Mouse (Mus musculus): ENCODE data around the gene Prrg2.
"Not testable (repeated sequence)": the region's sequence is repeated elsewhere in the genome, so short reads cannot be mapped to it uniquely, and the experiment has no call there.

The Prrg2 gene

GRCm38 (mm10) chr7:45035631-45036030, 26.8 kb downstream of the Prrg2 start:
- DNase-seq (ENCODE audit: low spot score): no peak

DNA sequence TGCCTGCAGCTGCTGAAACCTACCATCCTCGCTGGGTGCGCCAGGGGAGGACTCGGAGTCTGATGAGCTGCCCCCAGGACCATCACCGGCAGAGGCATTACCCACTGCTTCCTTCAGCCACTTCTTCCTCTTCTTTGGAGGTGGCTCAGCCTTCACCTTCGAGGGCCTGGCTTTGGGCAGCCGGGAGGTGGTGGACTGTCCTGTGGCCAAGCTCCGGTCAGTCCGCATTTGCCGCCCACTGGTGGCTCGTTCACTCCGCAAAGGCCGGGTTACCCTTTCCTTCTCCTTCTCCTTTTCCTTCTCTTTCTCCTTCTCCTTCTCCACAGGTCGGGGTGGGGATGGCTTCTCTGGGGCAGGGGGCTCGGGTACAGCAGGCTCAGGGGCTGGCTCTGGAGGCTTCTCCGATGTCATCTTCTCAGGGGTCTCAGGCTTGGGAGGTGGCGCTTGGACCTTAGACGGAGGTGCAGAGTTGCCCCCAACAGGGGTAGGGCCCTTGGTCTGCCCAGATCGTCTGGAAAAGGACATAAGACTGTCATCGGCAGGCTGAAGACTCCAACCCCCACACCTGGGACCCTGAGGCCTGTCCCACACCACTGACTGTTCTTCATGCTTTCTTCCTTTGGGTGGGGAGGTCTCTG, 28.6 kb downstream of the Prrg2 start:
- no peak for DNase-seq (ENCODE audit: low spot score)

GRCm38 (mm10) chr7:45030857-45031256, 31.6 kb downstream of the Prrg2 start:
- no peak for DNase-seq (ENCODE audit: low spot score)

- no peak for DNase-seq (ENCODE audit: low spot score)
Measured at GRCm38 (mm10) chr7:45029995-45030394, 32.5 kb downstream of the Prrg2 start.

- DNase-seq (ENCODE audit: low spot score): no peak
Measured at GRCm38 (mm10) chr7:45028351-45028750, 34.1 kb downstream of the Prrg2 start.

GRCm38 (mm10) chr7:45027761-45028160, 34.7 kb downstream of the Prrg2 start:
- DNase-seq (ENCODE audit: low spot score): no peak

DNA sequence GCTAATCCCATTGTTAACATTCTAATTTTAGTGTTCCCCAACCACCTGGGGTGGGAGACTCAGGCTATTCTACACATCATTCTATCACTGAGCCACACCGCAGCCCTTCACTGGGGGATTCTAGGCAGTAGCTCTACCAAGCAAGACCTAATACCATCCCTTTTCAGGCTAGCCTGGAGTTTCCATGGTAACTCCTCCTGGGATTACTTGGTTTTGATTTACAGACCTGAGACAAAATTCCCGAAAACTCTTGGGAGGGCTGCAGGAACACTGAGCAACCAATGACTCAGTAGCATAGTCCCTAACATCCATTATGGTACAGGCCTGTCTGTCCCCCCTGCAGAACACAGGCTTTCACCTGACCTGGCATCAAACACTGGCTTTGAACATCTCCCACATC, 36.2 kb downstream of the Prrg2 start:
- DNase-seq (ENCODE audit: low spot score): no peak

GRCm38 (mm10) chr7:45025601-45026220, 36.8 kb downstream of the Prrg2 start:
- no peak for DNase-seq (ENCODE audit: low spot score)

GRCm38 (mm10) chr7:45024281-45025248, 37.9 kb downstream of the Prrg2 start:
- no peak for DNase-seq (ENCODE audit: low spot score)

DNA sequence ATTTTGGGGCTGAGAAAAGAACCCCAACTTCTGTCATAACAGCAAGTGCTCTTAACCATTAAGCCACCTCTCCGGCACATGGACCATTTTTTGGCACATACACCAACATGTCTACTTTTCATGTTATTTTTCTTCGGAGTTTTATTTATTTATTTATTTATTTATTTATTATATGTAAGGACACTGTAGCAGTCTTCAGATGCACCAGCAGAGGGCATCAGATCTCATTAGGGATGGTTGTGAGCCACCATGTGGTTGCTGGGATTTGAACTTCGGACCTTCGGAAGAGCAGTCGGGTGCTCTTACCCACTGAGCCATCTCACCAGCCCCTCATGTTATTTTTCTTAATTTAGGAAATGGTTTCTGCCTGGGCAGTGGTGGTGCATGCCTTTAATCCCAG, 38.8 kb downstream of the Prrg2 start:
- DNase-seq (ENCODE audit: low spot score): not testable (repeated sequence)

DNA sequence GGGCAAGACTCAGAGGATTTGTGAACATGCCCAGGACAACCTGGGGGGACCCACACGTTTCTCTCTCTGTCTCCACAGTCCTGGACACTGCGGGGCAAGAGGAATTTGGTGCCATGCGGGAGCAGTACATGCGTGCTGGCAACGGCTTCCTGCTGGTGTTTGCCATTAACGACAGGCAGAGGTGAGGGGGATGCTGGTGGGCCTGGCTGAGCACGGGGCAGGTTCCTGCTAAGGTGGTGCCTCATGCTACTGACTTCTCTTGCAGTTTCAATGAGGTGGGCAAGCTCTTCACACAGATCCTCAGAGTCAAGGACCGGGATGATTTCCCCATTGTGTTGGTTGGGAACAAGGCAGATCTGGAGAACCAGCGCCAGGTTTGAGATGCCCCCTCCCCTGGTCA, 42.3 kb downstream of the Prrg2 start:
- no peak for DNase-seq (ENCODE audit: low spot score)

DNA sequence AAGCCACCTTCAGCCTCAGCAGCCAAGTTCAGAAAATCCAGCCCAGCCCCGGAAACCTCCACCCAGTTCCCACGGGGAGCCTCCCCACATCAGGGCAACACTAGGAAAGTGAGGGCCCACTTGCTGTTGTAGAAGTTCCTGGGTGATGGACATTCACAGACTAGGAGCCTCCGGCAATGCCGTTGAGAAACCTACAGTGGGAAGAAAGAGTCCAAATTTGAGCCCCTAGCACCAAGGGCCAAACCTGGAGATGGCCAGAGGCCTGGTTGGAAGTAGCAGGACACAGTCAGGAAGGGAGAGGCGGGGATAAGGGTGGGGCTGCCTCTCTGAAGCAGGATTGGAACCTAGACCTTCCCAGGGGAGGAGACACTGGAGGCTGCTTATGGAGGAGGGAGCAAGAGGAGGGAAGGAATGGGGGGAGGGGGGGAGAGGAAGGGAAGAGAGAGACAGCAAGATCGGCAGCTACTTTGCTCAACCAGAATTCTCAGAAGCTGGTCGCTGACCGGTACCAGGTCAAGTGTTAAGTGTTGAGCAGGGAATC, 43.4 kb downstream of the Prrg2 start:
- no peak for DNase-seq (ENCODE audit: low spot score)

GRCm38 (mm10) chr7:45017242-45018061, 45.0 kb downstream of the Prrg2 start, which contains the start of gene Rras:
Gene Rras, plus strand, starts transcription at chr7:45017961.
- peak; percentile 89 for DNase-seq (ENCODE audit: low spot score)

DNA sequence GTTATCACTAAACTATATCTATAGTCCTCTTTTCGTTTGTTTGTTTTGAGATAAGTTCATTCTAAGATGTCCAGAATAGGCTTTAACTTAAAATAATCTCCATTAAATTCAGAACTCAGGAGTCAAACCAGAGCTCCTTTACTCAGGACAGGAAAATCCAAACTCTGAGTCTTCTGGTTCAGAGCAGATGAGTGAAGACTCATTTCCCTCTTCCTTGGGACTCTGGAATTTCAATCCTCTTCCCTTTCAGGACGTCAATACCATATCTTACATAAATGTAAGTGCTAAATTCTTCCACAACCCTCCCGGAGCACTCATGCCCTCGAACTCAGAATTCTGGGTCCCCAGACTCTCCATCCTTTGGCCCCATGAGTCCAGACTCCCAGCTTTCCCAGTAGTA, 45.7 kb downstream of the Prrg2 start:
- DNase-seq (ENCODE audit: low spot score): no peak

- DNase-seq (ENCODE audit: low spot score): peak; percentile 99
Measured at GRCm38 (mm10) chr7:45015957-45016612, 46.4 kb downstream of the Prrg2 start, which contains the start of gene Scaf1. Gene Scaf1, minus strand, starts transcription at chr7:45016363.

GRCm38 (mm10) chr7:45015344-45015956, 47.0 kb downstream of the Prrg2 start:
- no peak for DNase-seq (ENCODE audit: low spot score)

DNA sequence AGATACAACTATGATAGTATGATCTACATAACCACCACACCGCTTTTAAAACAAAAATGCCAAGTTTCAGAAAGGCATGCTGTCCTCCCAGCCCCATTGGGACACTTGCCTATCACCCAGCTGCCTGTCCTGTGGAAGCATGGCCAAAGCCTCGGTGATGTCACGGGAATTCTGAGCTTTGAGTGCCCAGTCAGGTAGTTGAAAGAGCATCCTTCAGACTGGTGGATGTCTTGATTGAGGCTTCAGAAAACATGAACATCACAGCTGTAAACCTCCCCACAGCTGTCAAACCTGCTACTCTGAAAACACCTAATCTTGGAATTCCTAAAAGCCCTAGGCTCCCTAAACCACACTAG, 48.4 kb downstream of the Prrg2 start:
- DNase-seq (ENCODE audit: low spot score): no peak

GRCm38 (mm10) chr7:45013366-45014095, 48.9 kb downstream of the Prrg2 start:
- DNase-seq (ENCODE audit: low spot score): no peak

GRCm38 (mm10) chr7:45012824-45013223, 49.7 kb downstream of the Prrg2 start:
- DNase-seq (ENCODE audit: low spot score): no peak

GRCm38 (mm10) chr7:45012011-45012410, 50.5 kb downstream of the Prrg2 start:
- DNase-seq (ENCODE audit: low spot score): no peak

All from testis, postnatal 10 days (tissue).